Mouse (Mus musculus) heart, postnatal 36 days (tissue): Measurements from ENCODE around the gene Eaf1. TPM values are rescaled to one million over a fixed set of nuclear protein-coding genes. Genes with fewer than 3 reads are reported as not detected.

Experiments
- DNase-seq, 2 experiments: peaks; one replicate each; pipeline ENCODE4 v3.0.0; 2021 to 2022
- intact Hi-C: fragments of 180-260 bp; cut with DNase I; formaldehyde crosslinking; loops from one replicate; pipeline ENCODE4 v1.15.1; 2025
- total RNA-seq, 2 experiments: library from RNA; stranded (reverse); gene quantifications; 2 replicates each; pipeline ENCODE4 v1.2.3; 2021

The Eaf1 gene
- total RNA-seq, 2 experiments from 2014 or later, result 10.4 to 12.1 TPM

- no peak for DNase-seq
Observed at GRCm38 (mm10) chr14:31503406-31503805, 9.2 kb downstream of the Eaf1 start.

GRCm38 (mm10) chr14:31506456-31506855 lies 12.3 kb downstream of the Eaf1 start:
- no peak for DNase-seq
- intact Hi-C loops, result no loop called here

More at GRCm38 (mm10) chr14:31503406-31503805, 9.2 kb downstream of the Eaf1 start:
- intact Hi-C loops, result no loop called here

DNA sequence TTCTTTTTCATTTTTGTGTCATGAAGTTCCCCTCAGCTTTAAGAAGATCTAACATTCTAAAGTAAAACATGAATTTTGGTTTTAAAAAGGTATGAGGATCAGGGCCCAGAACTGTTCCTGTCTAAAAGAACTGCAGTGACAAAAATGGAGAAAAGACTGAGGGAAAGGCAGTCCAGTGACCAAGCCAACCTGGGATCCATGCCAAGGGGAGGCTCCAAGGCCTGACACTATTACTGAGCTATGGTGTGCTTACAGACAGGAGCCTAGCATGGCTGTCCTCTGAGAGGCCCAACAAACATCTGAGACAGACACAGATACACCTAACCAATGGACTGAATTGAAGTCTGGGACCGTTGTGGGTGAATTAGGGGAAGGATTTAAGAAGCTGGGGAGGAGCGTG lies 15.7 kb downstream of the Eaf1 start:
- intact Hi-C loops, result no loop called here
- DNase-seq, result peak; percentile 31 to 39

DNA sequence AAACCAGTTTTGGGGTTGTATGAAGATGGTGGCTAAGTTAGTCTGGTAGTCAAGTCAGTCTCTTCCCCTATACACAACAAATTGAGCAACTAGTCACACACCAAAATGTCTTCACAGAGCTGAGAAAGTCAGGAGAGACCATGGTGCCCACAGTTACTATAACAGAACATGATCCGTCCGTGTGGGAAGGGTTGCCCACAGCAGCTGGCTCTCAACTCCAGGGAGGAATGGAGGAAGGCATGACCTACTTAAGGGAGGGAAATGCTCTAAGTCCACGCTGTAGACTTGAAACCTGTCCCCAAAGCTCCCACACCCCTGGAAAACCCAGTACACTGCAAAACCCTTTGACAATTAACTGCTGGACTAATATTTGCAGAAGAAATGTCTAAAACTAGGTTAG lies 16.1 kb downstream of the Eaf1 start:
- intact Hi-C loops, result no loop called here
- DNase-seq, result no peak

- intact Hi-C loops, result no loop called here
- DNase-seq, result no peak
Observed at GRCm38 (mm10) chr14:31515895-31516294, 21.7 kb downstream of the Eaf1 start.

DNA sequence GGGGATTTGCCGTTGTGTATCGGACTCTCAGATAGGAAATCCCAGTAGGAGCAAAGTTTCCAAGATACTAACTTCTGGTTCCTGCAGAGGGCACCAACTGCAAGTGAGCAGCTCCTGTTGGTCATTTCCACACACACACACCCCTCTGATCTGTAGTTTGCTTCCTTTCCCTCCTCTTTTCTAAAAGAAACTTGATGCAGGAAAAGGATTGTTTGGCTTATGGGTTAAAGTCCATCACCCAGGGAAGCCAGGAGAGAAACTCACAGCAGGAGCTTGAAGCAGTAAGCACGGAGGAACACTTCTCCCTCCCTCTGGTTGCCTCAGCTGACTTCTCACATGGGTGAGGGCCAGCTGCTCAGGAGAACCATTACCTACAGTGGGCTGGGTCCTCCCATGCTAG lies 25.0 kb downstream of the Eaf1 start:
- DNase-seq, result no peak
- intact Hi-C loops, result loop anchor here (1.0 kb wide), 1 partner anchor 86 kb away; no protein-coding TSS in a partner anchor

DNA sequence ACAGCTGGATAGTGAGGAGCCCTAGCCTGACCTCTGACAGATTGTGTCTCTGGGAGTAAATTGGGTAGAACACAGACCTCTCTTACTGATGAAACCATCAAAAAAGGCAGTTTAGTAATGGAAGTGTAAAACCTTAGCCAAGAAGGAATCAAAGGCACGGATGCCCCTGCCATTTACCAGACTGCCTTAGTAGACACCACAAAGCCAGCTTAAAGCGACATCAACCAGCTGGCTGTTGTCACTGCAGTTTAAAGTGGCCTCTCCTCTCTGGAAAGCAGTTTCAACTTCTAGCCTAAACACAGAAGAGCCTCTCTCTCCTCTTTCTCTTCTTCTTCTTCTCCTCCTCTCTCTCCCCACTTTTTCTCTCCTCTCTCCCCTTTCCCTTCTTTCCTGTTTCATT lies 27.1 kb downstream of the Eaf1 start:
- intact Hi-C loops, result no loop called here

DNA sequence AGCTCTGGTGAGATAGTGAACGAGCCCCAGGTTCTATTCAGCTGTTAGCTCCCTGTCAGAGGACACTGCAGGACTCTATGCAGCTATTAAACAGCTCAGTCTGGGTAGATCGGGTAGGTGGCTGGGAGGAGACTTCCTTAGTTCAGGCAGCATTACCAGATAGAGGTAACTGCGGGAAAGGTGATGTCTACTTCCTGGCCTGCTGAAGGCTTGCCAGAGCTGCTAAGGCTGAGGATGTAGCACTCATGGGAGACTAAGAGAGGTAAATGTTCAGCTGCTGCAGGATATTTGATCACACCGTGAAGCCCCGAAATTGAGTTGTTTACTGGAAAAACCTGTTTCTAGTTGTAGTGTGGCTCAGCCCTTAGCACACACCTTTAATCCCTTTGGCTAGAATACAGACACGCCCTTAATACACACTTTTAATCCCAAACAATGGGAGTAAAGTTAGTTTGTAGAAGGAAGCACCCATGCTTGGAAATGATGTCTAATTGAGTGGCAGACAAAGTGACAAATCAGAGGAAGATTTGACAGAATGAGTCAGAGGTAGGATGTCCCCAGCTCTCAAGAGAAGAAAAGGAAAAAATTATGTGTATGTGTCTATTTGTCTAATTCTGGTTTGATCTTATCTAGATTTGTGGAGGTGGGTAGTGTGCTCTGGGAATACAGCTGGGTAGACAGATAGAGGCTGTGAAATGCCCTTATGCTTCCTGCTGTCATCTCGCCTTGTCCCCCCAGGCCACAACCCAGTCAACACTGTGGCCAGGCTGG lies 31.0 kb downstream of the Eaf1 start:
- no peak for DNase-seq
- intact Hi-C loops, result no loop called here

More for the DNA sequence above, 27.1 kb downstream of the Eaf1 start:
- no peak for DNase-seq

DNA sequence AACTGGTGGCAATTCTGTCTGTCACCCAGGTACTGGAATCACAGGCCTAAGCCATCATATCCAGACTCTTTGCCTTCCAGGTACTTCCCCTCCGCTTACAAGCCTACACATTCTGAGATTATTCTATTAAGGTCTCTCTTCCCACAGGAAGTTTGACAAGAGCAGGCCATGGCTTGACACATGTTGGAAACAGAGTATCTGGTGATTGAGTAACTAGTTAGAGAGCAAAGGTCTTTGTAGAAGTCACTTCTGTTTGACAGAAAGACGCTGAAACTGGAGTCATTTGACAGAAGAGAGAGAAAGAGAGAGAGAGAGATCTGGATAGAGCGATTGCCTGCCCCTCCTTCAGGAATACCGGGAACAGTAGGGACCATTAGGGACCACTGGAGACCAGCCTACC lies 36.6 kb downstream of the Eaf1 start:
- intact Hi-C loops, result no loop called here
- no peak for DNase-seq

GRCm38 (mm10) chr14:31531506-31532148 lies 37.4 kb downstream of the Eaf1 start:
- intact Hi-C loops, result no loop called here
- peak; percentile 19 to 21 for DNase-seq

DNA sequence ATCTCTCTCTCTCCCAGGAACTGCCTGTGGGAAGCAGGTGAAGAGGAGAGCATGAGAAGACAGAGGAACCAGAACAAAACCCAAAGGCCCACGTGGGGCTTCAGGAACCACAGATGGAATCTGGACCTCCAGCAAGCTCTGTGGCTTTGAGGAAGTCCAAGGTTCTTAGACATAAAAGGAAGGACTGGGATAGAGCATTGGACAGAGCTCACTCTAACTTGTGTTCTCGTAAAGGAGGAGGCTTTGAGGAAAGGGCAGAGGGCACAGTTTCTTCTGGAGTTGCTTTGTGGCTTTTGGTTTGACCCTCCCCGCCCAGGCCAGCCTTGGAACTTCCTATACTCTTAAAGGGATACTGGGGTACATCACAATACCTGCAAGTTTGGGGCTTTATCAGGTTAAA lies 38.5 kb downstream of the Eaf1 start:
- DNase-seq, result no peak
- intact Hi-C loops, result no loop called here

DNA sequence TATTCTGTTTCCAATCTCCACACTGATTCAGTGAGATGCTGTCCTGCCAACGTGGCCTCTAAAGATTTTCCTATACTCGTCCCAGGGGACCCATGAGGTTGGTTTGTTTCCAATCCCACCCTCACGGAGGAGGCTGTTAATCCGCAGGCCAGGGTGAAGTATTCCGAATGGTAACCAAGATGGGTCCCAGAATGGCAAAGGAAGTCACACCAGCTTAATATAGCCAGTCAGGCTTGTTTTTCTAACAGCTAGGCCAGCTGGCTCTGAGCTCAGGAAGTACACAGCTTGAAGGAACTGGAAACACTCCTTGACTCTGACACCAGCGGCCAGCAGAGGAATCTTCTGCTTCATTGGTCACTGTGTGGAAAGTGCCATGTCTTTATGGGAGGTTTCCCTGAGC lies 43.1 kb downstream of the Eaf1 start:
- intact Hi-C loops, result no loop called here
- DNase-seq, result peak; percentile 14 to 20

DNA sequence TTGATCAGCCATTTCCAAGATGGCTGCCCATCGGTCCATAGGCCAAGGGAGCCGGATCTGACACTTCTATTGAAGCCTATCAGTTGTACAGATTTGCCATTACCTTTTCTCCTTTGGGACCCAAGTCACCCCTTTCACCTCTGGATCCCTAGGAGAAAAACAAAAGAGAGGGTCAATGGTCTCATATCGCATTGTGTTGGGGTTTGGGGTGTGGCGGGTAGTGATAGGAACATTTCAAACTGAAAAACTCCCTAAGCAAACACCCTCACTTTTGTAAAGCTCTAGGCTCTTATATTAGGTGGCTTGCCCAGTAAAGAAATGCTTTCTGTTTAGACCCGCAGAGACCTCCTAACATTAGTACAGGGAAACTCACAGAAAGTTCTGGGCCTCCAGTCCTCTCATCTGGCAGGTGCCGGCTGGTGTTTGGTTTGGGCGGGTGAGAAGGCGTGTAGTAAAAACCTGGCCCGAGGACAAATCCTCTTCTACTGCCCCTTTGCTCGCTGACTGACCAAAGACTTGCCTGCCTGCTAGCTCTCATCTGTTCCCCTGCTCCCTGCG lies 49.8 kb downstream of the Eaf1 start:
- intact Hi-C loops, result no loop called here

GRCm38 (mm10) chr14:31555021-31555420 lies 60.8 kb downstream of the Eaf1 start:
- intact Hi-C loops, result no loop called here
- DNase-seq, result no peak

More for the DNA sequence above, 49.8 kb downstream of the Eaf1 start:
- DNase-seq, result no peak

- intact Hi-C loops, result no loop called here
- no peak for DNase-seq
Observed at GRCm38 (mm10) chr14:31555963-31556434, 61.8 kb downstream of the Eaf1 start.

DNA sequence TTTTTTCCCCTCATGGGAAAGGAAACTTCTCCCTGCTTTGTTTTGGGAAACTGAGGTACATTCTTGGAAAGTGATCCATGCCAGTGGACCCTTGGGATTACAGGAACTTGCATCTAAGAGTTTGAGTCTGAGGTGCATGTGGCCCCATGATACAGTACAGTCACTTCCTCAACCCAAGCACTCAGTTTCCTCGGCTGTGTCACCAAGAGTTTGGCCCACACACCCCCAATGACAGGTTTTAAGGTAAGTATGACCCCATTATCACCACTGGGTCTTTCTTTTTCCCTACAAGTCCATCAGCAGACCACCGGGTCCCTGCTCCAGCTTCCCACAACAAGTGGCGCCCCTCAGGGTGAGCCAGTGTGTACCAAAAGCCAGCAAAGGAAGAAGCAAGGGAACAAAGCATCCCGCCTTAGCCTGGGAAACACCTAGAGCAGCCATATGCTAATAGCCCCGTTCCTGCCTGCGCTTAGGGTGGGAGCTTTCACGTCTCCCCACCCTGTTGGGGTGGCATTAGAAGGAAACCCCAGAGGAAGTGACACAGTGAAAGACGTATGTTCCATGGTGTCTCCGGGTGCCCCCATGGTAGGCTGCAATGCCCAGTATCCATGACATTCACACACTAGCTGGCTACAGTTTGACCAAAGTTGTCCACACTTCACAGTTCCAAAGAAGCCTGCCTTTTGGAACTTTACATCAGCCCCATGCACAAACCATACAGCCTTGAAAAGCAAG lies 62.5 kb downstream of the Eaf1 start:
- intact Hi-C loops, result no loop called here
- DNase-seq, result no peak

DNA sequence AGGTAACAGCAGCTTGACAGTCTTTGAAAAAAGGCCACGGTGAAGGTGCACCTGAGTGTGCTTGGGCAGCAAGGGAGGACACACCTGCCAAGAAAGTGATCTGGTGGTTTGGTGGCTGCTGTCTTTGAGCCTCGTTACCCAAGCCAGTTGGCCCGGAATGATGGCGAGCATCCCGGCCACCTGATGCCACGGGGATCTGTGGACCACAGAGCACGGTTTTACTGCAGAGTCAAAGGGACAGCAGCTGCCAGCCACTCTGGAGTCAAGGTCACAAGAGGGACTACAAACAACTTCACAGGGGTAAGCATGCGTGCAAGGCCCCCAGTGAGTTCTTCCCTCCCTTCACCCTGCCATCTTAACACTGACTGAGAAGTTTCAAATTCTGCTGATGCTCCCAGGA lies 63.1 kb downstream of the Eaf1 start:
- intact Hi-C loops, result no loop called here
- DNase-seq, result no peak

DNA sequence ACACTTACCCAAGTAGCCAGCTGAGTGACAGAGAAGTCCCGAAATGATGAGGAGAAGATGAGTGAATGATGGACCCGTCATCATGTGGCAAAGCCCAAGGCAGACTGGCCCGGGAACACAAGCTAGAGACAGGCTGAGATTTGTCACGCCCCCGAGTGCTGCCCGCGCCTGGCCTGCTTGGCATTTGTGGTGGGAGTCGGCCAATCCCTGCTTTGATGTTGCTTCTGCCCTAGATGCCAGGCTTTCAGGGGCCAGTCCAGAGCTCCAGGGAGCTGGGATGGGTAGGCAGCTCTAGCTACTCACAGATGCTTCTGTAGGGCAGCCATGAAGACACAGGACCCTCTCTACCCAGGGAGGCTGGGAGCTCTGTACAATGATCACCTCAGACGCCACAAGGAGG lies 63.6 kb downstream of the Eaf1 start:
- DNase-seq, result no peak
- intact Hi-C loops, result loop anchor here (2.0 kb wide), 1 partner anchor 15 kb away; no protein-coding TSS in a partner anchor

GRCm38 (mm10) chr14:31559216-31559615 lies 65.0 kb downstream of the Eaf1 start:
- DNase-seq, result no peak

More at GRCm38 (mm10) chr14:31559216-31559615, 65.0 kb downstream of the Eaf1 start:
- intact Hi-C loops, result loop anchor here (2.0 kb wide), 1 partner anchor 14 kb away; no protein-coding TSS in a partner anchor
